Mouse (Mus musculus): ENCODE data around the gene Dtymk. TPM values are rescaled to one million over a fixed set of nuclear protein-coding genes. Genes with fewer than 3 reads are reported as not detected.

The Dtymk gene
- polyA plus RNA-seq, 1 experiment from 2014 or later: 86.4 TPM

- no peak for TF ChIP-seq CTCF (IDR thresholded peaks at IDR 0.05)
- no peak for ATAC-seq
- in situ Hi-C loops (cut with MboI; ENCODE audit: low pct_unique_long_range_greater_than_20kb): no loop called here
- ChIA-PET POLR2A (no interaction called here), CTCF (no interaction called here)
- DNase-seq (ENCODE audit: low read depth, low spot score): no peak
- H3K27me3 ChIP-seq: no peaks in the 10 kb centered on the region
Measured at GRCm38 (mm10) chr1:93805221-93805951, 3.7 kb upstream of the Dtymk start.

- TF ChIP-seq CTCF (IDR thresholded peaks at IDR 0.05): no peak
- no peak for DNase-seq (ENCODE audit: low read depth, low spot score)
- POLR2A ChIA-PET: no interaction called here
- in situ Hi-C loops (cut with MboI; ENCODE audit: low pct_unique_long_range_greater_than_20kb): no loop called here
- H3K27me3 ChIP-seq: no peaks in the 10 kb centered on the region
- CTCF ChIA-PET: interaction anchor here (0.7 kb wide), 1 partner anchor 10 kb away, joined by 3 read pairs; no protein-coding TSS in a partner anchor
- no peak for ATAC-seq
Measured at GRCm38 (mm10) chr1:93804818-93805217, 3.1 kb upstream of the Dtymk start.

DNA sequence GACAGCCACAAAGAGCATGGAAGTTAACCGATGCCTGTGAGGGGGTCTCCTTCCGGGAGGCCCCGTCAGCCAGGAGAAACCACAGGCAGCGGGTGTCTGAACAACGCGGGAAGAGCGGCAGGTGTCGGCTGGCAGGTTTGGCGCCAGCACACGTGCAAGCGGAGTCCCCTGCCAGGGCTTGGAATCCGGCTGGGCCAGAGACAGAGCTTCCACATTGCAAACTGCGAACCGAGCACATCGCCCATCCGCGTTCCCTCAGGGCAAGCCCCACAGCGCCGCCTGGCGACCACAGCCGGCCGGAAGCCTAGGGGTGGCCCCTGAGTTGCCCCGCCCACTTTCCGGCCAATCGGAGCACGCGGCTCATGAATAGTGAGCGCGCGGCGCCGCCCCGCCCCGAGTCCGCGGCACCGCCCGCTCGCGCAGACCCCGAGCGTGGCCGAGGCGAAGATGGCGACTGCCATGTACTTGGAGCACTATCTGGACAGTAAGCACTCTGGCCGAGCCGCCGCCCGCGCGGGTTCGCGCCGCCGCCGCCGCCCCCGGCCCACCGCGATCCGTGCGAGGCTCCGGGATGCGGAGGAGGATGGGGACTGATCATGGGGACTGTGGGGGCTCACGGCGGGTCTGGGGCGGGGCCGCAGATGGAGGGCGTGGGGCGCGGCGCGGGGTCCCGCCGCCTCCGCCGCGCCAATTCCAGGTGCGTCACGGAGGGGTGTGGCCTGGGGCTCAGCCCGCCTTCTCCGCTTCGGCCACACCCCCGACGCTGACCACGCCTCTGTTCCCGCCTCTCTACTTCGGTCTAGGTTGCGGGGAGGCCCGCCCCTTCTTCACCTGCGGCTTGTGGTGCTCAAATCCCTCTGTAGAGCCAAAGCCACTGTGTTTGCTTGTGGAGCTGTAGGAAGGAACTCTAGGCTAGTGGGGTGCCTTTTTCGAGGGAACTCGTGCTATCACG is 2.1 kb upstream of the Dtymk start, which contains the start of gene Ing5:
Gene Ing5 (plus strand): TSS at position 410 of the 952 bp plus-strand sequence.
- ChIA-PET CTCF (interaction anchor here (0.7 to 1.0 kb wide), 2 partner anchors 11 to 36 kb away, joined by 3 read pairs; no protein-coding TSS in a partner anchor), POLR2A (no interaction called here)
- ATAC-seq: peak; percentile 88
- peak; percentile 78 for DNase-seq (ENCODE audit: low read depth, low spot score)
- no peaks in the 10 kb centered on the region for H3K27me3 ChIP-seq
- no peak for TF ChIP-seq CTCF (IDR thresholded peaks at IDR 0.05)
- in situ Hi-C loops (cut with MboI; ENCODE audit: low pct_unique_long_range_greater_than_20kb): no loop called here

DNA sequence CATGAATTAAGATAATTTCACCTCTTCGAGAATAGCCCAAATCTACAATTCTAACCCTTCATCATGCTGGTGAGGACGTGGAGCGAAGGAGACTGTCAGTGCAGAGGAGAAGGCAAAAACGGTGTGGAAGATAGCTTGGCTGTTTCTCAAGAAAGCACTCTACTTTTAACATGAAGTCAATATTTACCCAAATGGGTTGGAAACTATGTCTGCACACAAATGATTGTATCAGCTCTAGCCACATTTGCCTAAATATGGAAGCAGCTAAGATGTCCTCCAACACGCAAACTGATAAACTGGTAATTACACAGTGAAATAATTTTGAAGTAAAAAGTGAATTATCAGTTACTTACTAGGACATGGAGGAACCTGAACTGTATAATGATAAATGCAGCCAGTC is 1.0 kb upstream of the Dtymk start:
- TF ChIP-seq CTCF (IDR thresholded peaks at IDR 0.05): no peak
- in situ Hi-C loops (cut with MboI; ENCODE audit: low pct_unique_long_range_greater_than_20kb): no loop called here
- no peaks in the 10 kb centered on the region for H3K27me3 ChIP-seq
- DNase-seq (ENCODE audit: low read depth, low spot score) (no peak), ATAC-seq (no peak)
- CTCF ChIA-PET: no interaction called here
- POLR2A ChIA-PET: no interaction called here

DNA sequence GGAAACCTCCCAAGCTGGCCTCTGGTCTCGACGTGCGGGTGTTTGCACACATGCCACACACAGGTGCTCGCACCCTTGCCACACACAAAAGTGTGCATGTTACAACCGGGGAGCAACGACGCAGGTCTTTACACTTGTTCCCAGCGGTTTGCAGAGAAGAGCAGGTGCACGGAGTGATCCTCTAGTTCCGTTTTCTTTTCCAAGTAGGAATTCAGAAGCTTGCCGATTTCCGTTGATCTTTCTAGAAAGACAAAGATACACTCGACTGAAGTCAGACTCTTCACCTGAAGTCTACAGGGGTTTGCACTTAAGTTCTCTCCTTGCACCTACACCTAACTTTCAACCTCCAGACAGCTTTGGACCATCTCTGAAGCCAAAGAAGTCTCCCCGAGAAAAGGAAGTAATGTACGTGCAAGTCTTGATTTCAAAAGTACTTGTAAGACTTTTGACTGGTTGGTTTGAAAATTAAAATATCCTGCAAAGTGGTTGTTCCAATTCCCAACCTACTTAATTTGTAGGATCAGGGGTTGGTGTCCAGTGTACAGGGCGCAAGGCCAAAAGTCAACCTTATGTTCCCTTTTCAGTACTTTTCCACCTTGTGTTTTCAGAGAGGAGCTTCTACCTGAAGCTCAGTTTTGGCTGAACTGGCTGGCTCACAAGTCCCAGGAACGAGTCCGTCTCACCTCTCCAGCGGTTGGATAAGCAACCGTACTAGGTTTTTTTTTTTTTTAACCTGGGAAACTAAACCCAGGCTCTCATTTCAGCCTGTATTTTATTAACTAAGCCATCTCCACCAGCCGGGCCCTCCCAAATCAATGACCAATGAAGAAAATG is 847 bp downstream of the Dtymk start:
- CTCF ChIA-PET: interaction anchor here (0.9 to 1.2 kb wide), 2 partner anchors 8 to 12 kb away, joined by 3 read pairs; no protein-coding TSS in a partner anchor
- DNase-seq (ENCODE audit: low read depth, low spot score) (no peak), ATAC-seq (no peak)
- H3K27me3 ChIP-seq: no peaks in the 10 kb centered on the region
- TF ChIP-seq CTCF (IDR thresholded peaks at IDR 0.05): no peak
- POLR2A ChIA-PET: interaction anchor here (0.6 to 1.7 kb wide), 4 partner anchors 12 to 485 kb away, joined by 3 to 5 read pairs (median 4); partner anchors contain the start of gene Thap4
- in situ Hi-C loops (cut with MboI; ENCODE audit: low pct_unique_long_range_greater_than_20kb): no loop called here

DNA sequence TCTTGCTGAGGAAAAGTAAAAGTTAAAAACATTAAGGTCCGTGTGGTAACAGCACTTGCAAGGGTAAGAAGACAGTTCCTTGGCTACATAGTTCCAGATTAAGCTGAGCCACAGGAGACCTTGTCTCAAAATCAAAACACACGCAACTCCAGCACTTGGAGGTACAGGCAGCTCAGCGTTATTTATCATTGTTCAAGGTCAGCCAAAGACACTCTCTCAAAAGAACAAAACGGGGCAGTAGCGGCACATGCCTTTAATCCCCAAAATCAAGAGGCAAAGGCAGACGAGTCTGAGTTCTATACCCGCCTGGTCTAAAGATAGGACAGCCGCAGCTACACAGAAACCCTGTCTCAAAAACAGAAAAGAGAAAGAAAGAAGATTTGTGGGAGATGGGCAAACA is 5.8 kb downstream of the Dtymk start:
- DNase-seq (ENCODE audit: low read depth, low spot score) (no peak), ATAC-seq (no peak)
- H3K27me3 ChIP-seq: no peaks in the 10 kb centered on the region
- no peak for TF ChIP-seq CTCF (IDR thresholded peaks at IDR 0.05)
- ChIA-PET POLR2A (no interaction called here), CTCF (no interaction called here)
- in situ Hi-C loops (cut with MboI; ENCODE audit: low pct_unique_long_range_greater_than_20kb): no loop called here

DNA sequence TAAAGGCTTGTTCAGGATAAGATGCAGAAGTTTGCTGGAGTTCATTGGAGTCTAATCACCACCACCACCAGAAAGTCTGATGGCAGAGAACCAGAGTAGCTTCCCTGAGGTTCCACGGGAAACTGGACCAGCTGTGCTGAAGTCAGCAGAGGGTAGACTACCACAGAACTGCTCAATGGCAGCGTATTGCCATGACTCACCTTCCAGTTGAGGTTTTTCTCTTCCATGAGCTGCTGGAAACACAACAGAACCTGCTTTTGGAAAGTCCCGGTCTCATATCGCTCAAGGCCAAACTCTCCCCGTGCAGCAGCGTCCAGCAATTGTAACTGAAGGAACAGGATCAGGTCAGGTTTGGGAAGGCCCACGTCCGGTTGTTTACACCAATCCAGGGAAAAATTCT is 7.2 kb downstream of the Dtymk start:
- no peak for ATAC-seq
- in situ Hi-C loops (cut with MboI; ENCODE audit: low pct_unique_long_range_greater_than_20kb): no loop called here
- POLR2A ChIA-PET: no interaction called here
- H3K27me3 ChIP-seq: no peaks in the 10 kb centered on the region
- DNase-seq (ENCODE audit: low read depth, low spot score): no peak
- CTCF ChIA-PET: no interaction called here
- TF ChIP-seq CTCF (IDR thresholded peaks at IDR 0.05): no peak

GRCm38 (mm10) chr1:93786912-93787311 is 14.8 kb downstream of the Dtymk start:
- ChIA-PET POLR2A (no interaction called here), CTCF (interaction anchor here (0.9 to 3.3 kb wide), 3 partner anchors 9 to 15 kb away, joined by 3 to 11 read pairs (median 3); partner anchors contain the start of gene Dtymk)
- in situ Hi-C loops (cut with MboI; ENCODE audit: low pct_unique_long_range_greater_than_20kb): no loop called here
- DNase-seq (ENCODE audit: low read depth, low spot score): no peak
- TF ChIP-seq CTCF (IDR thresholded peaks at IDR 0.05): no peak
- no peaks in the 10 kb centered on the region for H3K27me3 ChIP-seq
- ATAC-seq: no peak

DNA sequence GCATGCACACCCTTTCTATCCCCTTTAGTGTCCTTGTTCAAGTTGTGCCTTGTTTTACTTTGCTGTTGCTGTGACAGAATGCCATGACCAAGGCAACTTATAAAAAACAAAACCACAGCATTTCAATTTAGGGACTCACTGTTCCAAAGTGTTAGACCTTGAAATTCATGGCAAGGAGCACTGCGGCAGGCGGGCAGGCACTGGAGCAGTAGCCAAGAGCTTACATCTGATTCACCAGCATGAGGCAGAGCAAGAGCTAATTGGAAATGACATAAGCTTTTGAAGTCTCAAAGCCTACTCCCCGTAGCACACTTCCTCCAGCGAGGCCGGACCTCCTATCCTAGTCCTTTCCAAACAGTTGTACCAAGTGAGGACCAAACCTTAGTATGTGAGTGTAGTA is 25.0 kb downstream of the Dtymk start:
- no peaks in the 10 kb centered on the region for H3K27me3 ChIP-seq
- ATAC-seq (no peak), DNase-seq (ENCODE audit: low read depth, low spot score) (no peak)
- in situ Hi-C loops (cut with MboI; ENCODE audit: low pct_unique_long_range_greater_than_20kb): no loop called here
- TF ChIP-seq CTCF (IDR thresholded peaks at IDR 0.05): no peak
- POLR2A ChIA-PET: no interaction called here
- CTCF ChIA-PET: interaction anchor here (0.9 to 3.4 kb wide), 2 partner anchors 10 to 11 kb away, joined by 3 to 11 read pairs; no protein-coding TSS in a partner anchor

DNA sequence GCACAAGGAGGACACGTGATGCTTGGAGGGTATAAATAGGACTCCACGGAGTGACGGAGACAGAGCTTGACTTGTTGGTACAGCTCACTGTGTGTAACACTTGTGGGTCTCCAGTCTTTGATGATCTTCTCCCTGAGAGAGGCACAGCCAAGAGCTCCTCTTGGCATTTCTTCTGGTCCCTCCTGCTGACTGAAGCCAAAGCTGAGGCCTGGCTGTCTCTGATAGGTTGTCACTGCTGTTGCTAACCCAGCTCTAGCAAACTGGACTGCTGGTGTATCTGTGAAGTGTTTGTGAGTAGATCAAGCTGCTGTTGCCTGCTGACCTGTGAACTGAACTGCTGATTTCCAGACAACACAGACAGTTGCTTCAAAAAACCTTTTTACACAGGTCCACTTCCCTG is 31.8 kb downstream of the Dtymk start:
- DNase-seq (ENCODE audit: low read depth, low spot score): no peak

More for the DNA sequence above, 31.8 kb downstream of the Dtymk start:
- no peak for TF ChIP-seq CTCF (IDR thresholded peaks at IDR 0.05)
- in situ Hi-C loops (cut with MboI; ENCODE audit: low pct_unique_long_range_greater_than_20kb): no loop called here
- POLR2A ChIA-PET: no interaction called here
- no peaks in the 10 kb centered on the region for H3K27me3 ChIP-seq
- no peak for ATAC-seq
- CTCF ChIA-PET: interaction anchor here (1.9 kb wide), 1 partner anchor 10 kb away, joined by 6 read pairs; no protein-coding TSS in a partner anchor

Measured in Patski (cell line).